Mouse (Mus musculus) spleen, adult 2 months (tissue): ENCODE results near the gene Gpr183.

Experiments used
- CTCF ChIP-seq: fragments of 200-500 bp; IDR thresholded peaks from 2 replicates; pipeline ENCODE4 v1.5.1; 2011; ENCODE audit warnings: mild to moderate bottlenecking, inconsistent platforms; ENCODE audit not compliant: insufficient read depth, insufficient read length, insufficient replicate concordance; ENCODE audit errors: extremely low read depth
- POLR2A ChIP-seq: fragments of 200-500 bp; IDR thresholded peaks from 2 replicates; pipeline ENCODE4 v1.6.1; 2011; ENCODE audit warnings: low read depth, low read length, inconsistent platforms

GRCm38 (mm10) chr14:121904754-121905153 is 60.2 kb downstream of the Gpr183 start:
- TF ChIP-seq POLR2A (no peak), CTCF (no peak)
